Mouse (Mus musculus): Measurements from ENCODE around the gene Dlg4.
A peak's percentile ranks its signal among the peaks of the same experiment; 100 is the strongest.

Gene Dlg4

DNA sequence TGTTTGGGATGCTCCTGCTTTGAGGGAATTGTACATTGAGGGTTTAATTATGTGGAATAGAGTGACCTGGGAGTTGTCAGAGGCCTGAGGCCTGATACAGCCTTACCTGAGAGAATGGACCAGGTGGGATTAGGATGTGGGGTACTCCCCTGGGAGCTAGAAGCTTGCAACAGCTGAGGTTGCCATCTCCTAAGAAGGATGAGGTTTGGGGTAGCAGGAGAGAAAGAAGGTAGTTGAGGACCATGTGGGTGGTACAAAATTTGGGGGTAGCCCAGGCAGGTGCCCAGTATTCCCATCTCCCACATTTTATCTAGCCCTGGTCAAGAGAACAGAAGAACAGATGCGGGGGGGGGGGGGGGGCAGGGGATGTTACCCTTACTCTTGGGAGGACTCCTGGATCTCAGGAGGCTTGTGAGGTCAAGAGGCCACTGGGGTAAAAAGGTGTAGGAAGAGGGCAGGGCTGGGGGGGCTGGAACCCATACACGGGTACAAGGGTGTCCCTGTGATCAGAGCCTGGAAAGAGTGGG is 2.8 kb downstream of the Dlg4 start:
- no peak for DNase-seq (ENCODE audit: low spot score)

DNA sequence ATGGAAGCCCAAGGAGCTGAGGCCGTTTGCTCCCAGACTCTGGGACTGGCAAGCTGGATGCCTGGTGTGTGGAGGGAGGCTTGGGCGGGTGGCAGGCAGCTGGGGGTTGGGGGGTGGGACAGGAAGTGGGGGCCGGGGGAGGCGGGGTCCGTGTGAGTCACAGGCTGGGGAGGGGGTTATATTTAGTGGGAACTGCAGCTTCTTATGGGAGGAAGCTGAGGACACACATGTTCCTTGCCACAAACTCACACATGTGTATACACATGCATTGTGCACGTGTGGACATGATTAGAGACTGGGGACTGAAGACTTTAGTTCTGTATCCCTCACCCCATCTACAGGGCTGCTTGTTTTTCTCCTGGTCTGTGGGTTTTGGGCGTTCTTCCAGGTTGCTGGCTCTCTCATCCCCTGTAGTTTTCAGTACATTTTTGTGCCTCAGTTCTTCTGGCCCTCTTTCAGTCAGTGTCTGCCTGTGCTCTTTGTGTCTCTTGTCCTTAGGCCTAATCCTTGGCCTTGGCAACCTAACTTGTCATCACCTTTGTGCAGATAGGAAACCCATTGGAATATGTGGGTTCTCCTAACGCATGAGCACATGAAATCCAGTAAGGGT is 3.4 kb downstream of the Dlg4 start:
- DNase-seq (ENCODE audit: low spot score) = peak; percentile 59

DNA sequence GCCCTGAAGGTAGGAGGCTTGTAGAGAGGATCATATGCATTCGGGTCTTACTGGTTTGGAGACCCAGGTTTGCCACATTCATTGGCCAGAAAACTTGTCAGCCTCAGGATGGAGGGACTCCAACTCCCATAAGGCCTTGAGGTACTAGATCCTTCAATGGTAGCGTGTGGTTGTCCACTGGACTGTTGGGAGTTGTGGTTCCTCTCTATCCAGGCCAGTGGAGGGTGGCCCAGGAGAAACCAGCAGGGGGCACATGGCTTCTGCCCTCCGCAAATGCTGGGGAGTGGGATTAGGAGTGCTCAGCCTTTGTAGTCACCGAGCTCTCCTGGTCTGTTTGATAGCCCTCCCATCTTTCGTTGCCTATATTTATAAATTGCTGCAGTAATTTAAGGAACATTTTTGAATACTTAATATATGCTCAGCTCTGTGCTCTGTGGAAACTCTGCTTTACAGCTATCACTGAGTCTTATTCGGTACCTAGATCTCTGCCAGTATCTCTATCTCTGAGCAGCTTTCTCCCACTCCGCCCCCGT is 4.1 kb downstream of the Dlg4 start:
- DNase-seq (ENCODE audit: low spot score) = peak; percentile 90

DNA sequence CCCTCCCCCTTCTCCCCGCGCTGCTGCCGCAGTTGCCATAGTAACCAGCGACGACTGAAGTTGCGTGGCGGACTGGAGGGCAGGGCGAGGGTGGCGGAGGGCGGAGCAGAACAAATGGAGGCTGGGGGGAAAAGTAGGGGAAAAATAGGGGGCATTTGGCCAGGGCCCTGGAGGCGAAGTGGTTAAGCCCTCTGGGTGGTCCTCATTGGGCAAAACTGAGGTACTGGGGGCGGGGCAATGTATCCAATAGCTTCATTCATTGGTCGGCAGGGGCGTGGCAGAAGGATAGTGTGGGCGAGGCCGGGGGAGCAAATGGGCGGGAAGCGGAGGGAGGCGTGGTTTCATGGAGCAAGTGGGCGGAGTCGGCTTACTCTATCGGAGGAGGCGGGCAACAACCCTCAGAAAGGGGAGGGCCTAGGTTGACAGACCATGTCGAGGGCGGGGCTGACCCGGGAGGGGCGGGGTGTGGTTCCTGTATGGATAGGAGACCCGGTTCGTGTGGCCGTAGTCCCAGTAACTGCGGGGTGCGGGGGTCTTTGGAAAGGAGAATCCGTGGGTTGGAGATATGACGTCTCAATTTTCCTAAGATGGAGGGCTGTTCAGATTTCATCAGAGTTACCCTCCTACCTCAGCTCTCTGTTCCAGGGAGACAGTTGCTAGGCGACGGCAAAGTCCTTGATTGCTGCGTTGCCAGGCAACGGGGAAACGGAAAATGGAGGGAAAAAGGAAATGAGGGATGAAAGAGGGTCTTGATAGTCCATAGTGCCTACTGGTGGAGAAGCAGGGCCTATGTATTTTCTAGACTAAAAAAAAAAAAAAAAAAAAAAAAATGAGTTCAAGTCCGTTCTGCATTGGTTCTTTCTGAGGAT is 4.8 kb downstream of the Dlg4 start:
- DNase-seq (ENCODE audit: low spot score) = peak; percentile 93

DNA sequence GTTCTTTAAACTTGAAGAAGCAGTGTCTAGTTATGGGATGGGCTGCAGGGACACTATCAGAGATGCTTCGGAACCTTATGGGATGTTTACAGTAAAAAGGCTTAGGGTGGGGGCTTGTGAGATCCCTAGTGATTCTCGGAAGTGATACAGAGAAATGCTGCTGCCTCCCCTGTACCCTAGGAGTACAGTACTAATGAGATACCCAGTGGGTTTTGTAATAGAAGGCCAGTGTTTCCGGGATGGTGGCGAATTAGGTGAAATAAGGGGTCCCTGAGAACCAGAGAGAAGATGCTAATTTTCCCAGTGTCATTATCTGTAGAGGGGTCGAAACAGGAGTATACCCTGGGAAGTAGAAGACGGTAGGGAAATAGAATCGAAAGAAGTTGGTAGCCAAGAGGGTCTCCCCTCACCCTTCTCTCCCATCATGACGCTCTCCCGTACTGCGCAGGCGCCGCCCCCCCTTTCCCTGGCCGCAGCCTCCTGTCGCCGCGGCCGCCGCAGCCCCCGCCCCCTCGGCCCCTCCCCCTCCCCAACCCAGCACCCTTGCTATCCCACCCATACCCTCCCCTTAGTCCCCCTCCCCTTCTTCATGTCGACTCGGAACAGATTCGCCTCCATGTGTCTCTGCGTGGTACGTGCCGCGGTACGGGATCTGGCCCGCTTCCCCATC is 6.9 kb downstream of the Dlg4 start:
- DNase-seq (ENCODE audit: low spot score) = no peak

DNA sequence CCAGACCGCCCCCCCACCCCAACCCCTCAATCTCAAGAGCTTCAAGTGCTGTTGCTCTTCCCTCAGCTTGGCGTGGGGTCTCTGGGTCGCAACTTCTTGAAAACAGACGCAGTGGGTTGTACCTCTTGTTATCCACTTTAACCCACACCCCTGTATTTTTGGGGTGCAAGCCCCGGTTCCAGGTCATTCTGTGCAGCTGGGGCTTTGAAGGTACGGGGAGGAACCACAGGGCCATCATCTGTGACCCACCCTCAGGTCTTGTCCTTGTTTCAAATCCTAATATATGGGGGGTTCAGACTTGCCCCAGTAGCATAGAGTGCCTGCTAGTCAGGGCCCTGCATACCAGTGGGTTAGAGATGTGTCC is 7.4 kb downstream of the Dlg4 start:
- DNase-seq (ENCODE audit: low spot score) = no peak

DNA sequence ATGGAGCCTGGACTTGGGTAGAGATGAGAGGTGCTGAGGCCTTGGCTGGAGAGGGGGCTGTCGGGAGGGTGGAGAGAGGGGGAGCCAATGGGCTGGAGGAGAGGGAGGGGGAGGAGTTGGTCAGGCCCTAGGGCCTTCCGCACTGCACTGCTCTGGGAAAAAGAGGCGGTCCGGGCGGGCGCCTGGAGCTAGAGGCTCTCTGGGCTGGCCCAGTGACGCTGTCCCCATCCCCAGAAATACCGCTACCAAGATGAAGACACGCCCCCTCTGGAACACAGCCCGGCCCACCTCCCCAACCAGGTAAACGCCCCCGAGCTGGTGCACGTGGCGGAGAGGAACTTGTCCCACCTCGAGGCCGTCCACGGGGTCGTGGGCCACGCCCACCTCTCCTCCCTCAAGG is 9.9 kb downstream of the Dlg4 start:
- DNase-seq (ENCODE audit: low spot score) = peak; percentile 42

DNA sequence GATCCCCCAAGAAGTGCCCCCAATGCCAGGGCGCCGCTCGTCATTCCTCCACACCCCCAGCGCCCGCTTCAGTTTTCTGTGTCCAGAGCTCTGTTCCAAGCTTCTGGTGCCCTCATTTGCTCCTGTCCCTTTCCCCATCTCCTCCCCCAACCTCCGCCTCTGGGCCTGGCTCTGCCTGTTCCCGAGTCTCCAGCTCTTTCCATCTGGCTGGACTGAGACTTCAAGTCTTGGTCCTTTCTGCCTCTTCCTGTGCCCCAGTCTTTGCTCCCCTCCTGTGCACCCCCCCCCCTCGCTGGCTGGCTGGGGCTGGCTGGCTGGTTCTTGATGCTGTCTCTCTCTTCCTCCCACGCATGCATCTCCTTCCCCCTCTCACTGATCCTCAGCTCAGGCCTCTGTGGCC is 10.7 kb downstream of the Dlg4 start:
- DNase-seq (ENCODE audit: low spot score) = peak; percentile 55

DNA sequence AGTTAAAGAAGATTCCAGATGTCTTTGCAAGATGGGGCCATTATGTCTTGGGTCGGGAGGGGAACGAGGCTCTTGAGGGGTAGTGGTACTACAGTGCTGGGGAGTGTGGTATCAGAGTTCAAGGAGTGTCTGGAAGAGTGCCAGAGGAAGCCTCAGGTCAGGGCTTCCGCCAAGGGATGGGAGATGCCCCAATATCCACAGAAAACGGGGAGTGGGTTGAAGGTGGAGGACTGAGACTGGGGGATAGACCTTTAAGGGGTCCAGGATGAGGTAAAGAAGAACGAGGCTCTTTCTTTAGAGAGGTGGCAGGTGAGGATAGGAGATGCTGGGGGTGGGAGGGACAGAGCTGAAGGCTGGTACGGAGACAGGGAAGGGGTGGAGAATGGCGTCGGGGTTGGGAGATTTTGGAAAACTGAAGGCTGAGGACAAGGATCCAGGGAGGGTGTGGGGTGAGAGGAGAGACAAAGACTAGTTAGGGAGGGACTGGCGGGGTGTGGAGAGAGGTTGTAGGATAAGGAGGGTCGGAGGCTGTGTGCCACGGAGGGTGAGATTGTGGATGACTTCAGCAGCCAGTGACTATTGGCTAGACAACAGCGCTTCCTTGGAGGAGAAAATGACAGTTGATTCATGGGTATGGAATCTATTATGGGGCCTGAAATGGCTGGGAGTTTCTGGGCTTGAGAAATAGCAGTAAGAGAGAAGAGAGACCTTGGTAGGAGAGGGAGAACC is 11.8 kb downstream of the Dlg4 start:
- DNase-seq (ENCODE audit: low spot score) = no peak

DNA sequence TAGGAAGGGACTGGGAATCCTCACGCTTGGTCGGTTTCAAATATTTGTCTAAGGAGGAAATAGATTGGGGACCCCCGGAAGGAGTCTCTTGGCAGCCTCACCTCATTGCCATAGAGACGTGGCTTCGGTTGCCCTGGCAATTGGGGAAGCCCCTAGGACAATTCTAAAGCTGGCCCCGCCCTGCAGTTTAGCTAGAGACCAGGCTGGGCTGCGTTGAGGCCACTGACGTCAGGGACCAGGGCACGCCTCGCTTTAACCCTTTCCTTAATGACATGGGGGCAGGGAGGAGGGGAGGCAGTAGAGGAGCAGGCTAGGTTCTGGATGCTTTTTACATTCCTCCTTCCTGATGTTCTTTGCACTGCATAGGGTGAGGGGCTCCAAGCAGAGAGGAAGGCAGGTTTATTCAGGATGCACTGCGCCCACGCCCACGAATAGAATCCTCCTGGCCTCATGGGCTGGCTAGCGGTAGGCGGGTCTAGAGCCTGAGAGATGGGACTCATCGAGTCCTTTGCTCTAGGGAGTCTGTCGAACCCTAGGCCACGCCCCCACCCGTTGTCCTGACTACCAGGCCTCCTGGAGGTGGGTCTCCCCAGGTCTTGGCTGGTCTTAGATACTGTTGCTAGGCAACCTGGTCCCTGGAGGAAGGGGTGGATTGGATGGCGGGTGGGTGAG is 12.5 kb downstream of the Dlg4 start:
- DNase-seq (ENCODE audit: low spot score) = peak; percentile 41

DNA sequence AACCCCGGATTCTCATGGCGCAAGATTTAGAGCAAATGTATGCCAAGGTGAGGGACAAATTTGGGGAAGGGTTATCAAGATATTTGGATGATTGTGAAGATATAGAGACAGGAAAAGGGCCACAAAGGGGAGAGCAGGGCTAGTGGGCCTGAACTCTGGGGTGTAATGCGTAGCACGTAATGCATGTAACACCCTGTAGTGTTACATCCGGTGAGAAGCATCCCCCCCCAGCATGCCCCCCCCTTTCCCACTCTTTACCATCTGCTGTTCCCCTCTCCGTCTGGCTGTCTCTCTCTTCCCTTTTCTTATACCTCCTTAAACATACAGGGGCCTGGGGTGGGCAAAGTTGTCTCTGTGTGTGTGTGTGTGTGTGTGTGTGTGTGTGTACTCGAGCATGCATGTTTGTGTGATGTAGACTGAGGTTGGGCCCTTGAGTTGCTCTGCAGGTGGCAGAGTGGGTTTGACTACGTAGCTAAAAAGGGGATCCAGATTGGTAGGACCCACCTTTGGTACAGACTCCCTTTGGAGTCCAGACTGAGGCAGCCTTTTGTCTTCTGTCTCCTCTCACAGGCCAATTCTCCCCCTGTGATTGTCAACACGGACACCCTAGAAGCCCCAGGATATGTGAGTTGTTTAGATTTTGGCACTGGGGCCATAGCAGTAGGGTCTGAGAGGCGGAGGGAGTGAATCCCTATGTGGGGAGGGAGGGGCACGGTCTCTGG is 13.2 kb downstream of the Dlg4 start:
- DNase-seq (ENCODE audit: low spot score) = no peak

DNA sequence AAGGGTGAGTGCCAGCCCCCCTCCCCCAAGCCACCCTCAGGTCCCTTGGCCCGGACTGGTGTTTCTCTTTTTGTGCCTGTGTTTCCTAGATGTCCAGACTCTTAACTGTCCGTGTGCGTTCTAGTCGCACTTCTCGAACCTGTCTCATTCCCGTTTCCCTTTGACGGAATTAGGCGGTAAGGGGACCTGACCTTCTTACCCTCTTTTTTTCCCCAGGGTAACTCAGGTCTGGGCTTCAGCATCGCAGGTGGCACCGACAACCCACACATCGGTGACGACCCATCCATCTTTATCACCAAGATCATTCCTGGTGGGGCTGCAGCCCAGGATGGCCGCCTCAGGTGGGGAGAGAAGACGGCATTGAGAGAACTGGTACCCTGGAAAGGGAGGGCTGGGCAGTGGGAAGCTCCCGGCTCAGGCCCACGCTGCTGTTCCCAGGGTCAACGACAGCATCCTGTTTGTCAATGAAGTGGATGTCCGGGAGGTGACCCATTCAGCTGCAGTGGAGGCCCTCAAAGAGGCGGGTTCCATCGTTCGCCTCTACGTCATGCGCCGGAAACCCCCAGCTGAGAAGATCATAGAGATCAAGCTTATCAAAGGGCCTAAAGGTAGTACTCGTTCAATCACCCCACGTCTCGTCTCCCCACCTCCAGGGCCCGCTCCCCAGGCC is 14.0 kb downstream of the Dlg4 start:
- DNase-seq (ENCODE audit: low spot score) = no peak

DNA sequence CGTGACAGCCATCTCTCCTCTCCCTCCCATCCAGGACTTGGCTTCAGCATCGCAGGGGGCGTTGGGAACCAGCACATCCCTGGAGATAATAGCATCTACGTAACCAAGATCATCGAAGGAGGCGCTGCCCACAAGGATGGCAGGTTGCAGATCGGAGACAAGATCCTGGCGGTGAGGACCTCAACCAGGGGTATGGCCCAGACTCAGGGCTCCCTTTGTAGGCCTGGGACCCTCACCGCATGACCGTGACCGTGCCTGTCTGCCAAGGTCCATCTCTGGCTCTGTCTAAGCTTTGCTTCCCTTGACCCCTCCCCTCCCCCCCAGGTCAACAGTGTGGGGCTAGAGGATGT is 14.6 kb downstream of the Dlg4 start:
- no peak for DNase-seq (ENCODE audit: low spot score)

DNA sequence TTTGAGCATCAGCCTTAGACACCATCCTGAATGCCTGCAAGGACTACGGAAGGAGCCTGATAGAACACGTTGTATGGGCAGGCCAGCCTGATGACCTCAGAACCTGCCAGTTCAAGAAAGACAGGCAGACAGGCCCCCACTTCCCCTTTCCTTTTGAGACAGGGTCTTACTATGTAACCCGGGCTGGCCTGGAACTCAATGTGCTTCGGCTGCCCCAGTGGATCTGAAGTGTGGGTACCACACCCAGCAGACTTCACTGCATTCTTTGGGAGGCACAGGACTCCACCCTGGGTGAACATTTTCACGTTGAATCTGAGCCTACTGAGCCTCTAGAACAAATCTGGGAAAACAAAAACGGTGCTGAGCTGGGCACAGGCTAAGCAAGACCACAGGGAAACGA is 21.4 kb downstream of the Dlg4 start:
- DNase-seq (ENCODE audit: low spot score) = no peak

DNA sequence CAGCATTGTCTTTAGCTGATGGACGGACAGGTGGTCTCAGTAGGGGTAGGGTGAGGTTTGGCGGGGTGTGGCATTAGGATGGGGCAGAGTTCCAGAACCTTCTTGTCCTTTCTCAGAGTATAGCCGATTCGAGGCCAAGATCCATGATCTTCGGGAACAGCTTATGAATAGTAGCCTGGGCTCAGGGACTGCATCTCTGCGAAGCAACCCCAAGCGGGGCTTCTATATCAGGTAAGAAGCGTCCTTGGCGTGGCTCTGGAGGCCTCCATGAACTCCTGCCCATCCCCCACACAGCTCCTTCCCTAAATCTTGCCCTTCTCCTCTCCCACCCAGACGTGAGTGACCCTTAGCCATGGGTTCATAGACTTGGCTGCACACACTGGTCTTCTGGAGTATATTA is 22.9 kb downstream of the Dlg4 start:
- DNase-seq (ENCODE audit: low spot score) = no peak

DNA sequence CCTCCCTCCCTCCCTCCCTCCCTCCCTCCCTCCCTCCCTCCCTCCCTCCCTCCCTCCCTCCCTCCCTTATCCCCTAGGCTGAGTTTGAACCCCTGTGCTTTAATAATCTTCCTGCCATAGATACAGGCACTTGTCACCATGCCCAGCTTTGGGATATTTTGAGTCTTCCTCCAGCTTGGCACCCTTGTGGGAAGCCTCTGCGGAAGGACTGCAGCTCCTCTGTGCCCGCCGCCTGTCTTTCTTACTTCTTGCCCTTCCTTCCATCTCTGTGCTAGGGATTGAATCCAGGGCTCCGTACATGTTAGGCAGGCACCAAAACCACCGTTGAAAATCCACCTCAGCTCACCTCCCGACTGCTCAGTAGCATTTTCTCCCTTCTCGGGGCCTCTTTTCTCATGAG is 23.4 kb downstream of the Dlg4 start:
- no peak for DNase-seq (ENCODE audit: low spot score)

DNA sequence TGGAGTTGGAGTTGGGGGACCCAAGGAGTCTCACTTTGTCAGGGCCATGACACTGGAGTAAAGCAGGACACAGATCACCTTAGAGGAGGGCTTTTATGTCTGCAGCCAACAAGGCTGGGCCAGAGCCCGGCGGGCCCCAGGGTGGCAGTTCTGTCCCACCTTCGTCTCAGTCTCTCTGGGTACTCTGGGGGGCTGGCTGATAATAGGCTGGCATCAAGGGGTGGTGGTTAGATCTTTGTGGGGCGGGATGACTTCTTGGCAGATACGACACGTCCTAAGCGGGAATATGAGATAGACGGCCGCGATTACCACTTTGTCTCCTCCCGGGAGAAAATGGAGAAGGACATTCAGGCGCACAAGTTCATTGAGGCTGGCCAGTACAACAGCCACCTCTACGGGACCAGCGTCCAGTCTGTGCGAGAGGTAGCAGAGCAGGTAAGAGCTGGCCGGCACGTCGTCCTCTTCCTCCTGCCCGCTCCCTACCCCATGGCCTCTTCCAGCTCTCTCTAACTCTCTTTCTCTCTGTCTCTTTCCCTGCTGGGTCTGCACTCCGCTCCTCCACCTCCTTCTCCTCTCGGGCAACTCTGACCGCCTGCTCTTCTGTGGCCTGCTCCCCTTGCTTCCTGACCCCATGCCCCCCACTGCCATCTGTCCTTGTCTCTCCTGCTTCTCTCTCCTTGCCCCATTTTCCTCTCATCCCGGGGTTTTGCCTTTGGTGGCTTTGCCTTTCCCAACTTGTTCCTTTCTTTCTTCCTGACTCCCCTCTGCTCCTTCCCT is 25.8 kb downstream of the Dlg4 start:
- no peak for DNase-seq (ENCODE audit: low spot score)

DNA sequence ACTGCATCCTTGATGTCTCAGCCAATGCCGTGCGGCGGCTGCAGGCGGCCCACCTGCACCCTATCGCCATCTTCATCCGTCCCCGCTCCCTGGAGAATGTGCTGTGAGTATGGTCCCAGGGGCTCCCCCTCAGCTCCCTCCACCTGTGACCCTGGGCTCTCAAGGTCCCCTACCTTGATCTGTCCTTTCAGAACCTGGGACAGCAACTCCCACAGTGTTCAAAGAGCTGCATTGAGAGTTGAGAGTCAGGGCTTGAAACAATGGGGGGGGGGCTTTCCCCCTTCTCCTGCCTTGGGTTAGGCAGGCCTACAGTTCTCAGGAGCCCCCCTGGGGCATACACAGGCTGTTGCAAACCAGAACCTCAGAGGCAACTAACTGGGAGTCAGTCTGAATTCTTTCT is 26.9 kb downstream of the Dlg4 start:
- no peak for DNase-seq (ENCODE audit: low spot score)

DNA sequence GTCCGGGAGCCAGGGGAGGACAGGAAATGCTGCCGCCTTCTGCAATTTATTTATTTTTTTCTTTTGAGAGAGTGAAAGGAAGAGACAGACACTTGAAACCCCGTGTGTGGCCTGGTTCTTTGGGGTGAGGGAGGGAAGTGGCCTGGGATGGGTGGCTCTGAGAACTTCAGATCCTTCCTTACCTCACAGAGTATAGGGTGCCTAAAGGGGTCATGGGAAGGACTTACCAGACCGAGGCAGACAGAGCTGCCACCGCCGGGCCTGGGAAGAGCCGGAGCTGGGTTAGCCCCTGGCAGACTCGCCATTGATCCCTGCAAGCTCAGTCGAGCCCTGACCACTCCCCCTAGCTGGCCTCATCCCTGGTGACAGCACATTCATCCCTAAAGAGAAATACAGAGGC is 28.7 kb downstream of the Dlg4 start:
- DNase-seq (ENCODE audit: low spot score) = no peak

DNA sequence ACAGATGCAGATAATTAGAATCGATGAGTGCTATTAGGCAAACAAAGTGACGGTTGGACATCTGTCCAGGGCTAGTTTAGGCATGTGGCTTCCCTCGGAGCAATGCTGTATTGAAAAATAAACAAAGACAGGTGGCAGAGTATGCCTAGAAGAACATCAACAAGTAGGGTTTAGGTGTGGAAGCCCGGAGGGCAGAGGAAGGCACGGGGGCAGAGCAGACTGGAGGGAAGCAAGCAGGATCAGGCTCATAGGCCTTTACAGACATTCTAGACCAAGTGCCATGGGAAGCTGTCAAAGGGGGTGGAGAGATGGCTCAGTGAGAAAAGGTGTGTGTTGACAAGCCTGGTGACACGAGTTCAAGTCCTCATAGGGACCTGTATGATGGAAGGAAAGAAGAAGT is 32.6 kb downstream of the Dlg4 start:
- DNase-seq (ENCODE audit: low spot score) = no peak

Data from adipocyte (in vitro differentiated cells).